Mouse (Mus musculus): Measurements from ENCODE around the gene Sesn1.

- TF ChIP-seq CTCF (IDR thresholded peaks at IDR 0.05; ENCODE audit: insufficient read depth, low read length), result no peak
- no peak for TF ChIP-seq POLR2A (IDR thresholded peaks at IDR 0.05; ENCODE audit: borderline replicate concordance, extremely low read depth, low read depth, low read length)
Measured at GRCm38 (mm10) chr10:41880777-41881176, 71.0 kb downstream of the Sesn1 start.

Measured in lung, adult 2 months (tissue).